Mouse (Mus musculus) brown adipose tissue, adult 24 weeks (tissue): Measurements from ENCODE around the gene Ascl4. TPM values are rescaled to one million over a fixed set of nuclear protein-coding genes. Genes with fewer than 3 reads are reported as not detected.

ENCODE experiments used
- H3K27ac ChIP-seq: fragments of 200-500 bp; replicated peaks from 2 replicates; pipeline ENCODE4 v1.5.1; 2012; ENCODE audit warnings: low read depth, mild to moderate bottlenecking, low read length
- H3K4me1 ChIP-seq: fragments of 200-500 bp; 2 replicates; pipeline ENCODE4 v1.6.1; 2012; ENCODE audit warnings: low read length, mixed read lengths; ENCODE audit not compliant: control insufficient read depth, insufficient read depth, insufficient read length
- H3K4me3 ChIP-seq: fragments of 200-500 bp; 2 replicates; pipeline ENCODE4 v1.5.1; 2012; ENCODE audit warnings: low read depth, mild to moderate bottlenecking, low read length, moderate library complexity; ENCODE audit not compliant: insufficient read depth
- polyA plus RNA-seq: library from polyadenylated mRNA; stranded (reverse); fragments of >200 nt; gene quantifications from 2 replicates; pipeline ENCODE4 v1.2.4, GENCODE M21; 2012; ENCODE audit not compliant: missing spikeins, insufficient read depth, insufficient read length

Gene Ascl4
- not detected in 2 replicates for polyA plus RNA-seq

- Histone ChIP-seq H3K27ac (no peak within 1 kb of the TSS), H3K4me1 (no peaks in the 10 kb centered on the region), H3K4me3 (peak within 1 kb of the TSS; percentile 60)
Measured at GRCm38 (mm10) chr10:85927676-85928445, at the start of gene Ascl4. Gene Ascl4, plus strand, starts transcription at chr10:85927681.

- Histone ChIP-seq H3K4me1 (no peaks in the 10 kb centered on the region), H3K4me3 (no peak overlapping the region), H3K27ac (no peak overlapping the region)
Measured at GRCm38 (mm10) chr10:85879886-85880486, 47.5 kb upstream of the Ascl4 start.

GRCm38 (mm10) chr10:85916498-85917309 is 10.8 kb upstream of the Ascl4 start, which contains the start of gene Prdm4:
Gene Prdm4, minus strand, starts transcription at chr10:85917142.
- Histone ChIP-seq H3K4me3 (peak within 1 kb of the TSS; percentile 99), H3K4me1 (no peaks in the 10 kb centered on the region), H3K27ac (0 out of 2 replicates have a peak within 1 kb of the TSS, but pooled peaks have one; percentile 2)

GRCm38 (mm10) chr10:85928499-85929207 is 1.2 kb downstream of the Ascl4 start:
- no peak overlapping the region for H3K27ac ChIP-seq
- H3K4me3 ChIP-seq = peak overlapping the region; percentile 60
- no peaks in the 10 kb centered on the region for H3K4me1 ChIP-seq

- Histone ChIP-seq H3K27ac (no peak overlapping the region), H3K4me1 (no peaks in the 10 kb centered on the region), H3K4me3 (no peak overlapping the region)
Measured at GRCm38 (mm10) chr10:85929208-85929591, 1.7 kb downstream of the Ascl4 start.

GRCm38 (mm10) chr10:85929962-85930361 is 2.5 kb downstream of the Ascl4 start:
- no peak overlapping the region for H3K4me3 ChIP-seq
- no peak overlapping the region for H3K27ac ChIP-seq
- H3K4me1 ChIP-seq = no peaks in the 10 kb centered on the region

- H3K27ac ChIP-seq = no peak overlapping the region
Measured at GRCm38 (mm10) chr10:85936280-85936965, 8.9 kb downstream of the Ascl4 start.

GRCm38 (mm10) chr10:85948483-85949196 is 21.2 kb downstream of the Ascl4 start:
- Histone ChIP-seq H3K4me1 (no peaks in the 10 kb centered on the region), H3K27ac (no peak overlapping the region), H3K4me3 (no peak overlapping the region)

More at GRCm38 (mm10) chr10:85936280-85936965, 8.9 kb downstream of the Ascl4 start:
- H3K4me3 ChIP-seq = no peak overlapping the region
- no peaks in the 10 kb centered on the region for H3K4me1 ChIP-seq

GRCm38 (mm10) chr10:85951765-85952443 is 24.4 kb downstream of the Ascl4 start:
- peaks cover 3% of the 10 kb centered on the region; the same call in 1 of the 2 replicates for H3K4me1 ChIP-seq
- no peak overlapping the region for H3K27ac ChIP-seq
- H3K4me3 ChIP-seq = no peak overlapping the region

- Histone ChIP-seq H3K4me1 (peaks cover 3% of the 10 kb centered on the region; the same call in 1 of the 2 replicates), H3K27ac (no peak overlapping the region), H3K4me3 (no peak overlapping the region)
Measured at GRCm38 (mm10) chr10:85953401-85953800, 25.9 kb downstream of the Ascl4 start.

- Histone ChIP-seq H3K4me3 (no peak overlapping the region), H3K4me1 (peaks cover 3% of the 10 kb centered on the region; the same call in 1 of the 2 replicates), H3K27ac (no peak overlapping the region)
Measured at GRCm38 (mm10) chr10:85954429-85954828, 26.9 kb downstream of the Ascl4 start.

- Histone ChIP-seq H3K4me1 (peaks cover 3% of the 10 kb centered on the region; the same call in 1 of the 2 replicates), H3K27ac (peak overlapping the region; percentile 53; the same call in 1 of the 2 replicates), H3K4me3 (peak overlapping the region; percentile 96)
Measured at GRCm38 (mm10) chr10:85956871-85957419, 29.5 kb downstream of the Ascl4 start.

GRCm38 (mm10) chr10:85957464-85957950 is 30.0 kb downstream of the Ascl4 start, which contains the start of gene Rtcb:
Gene Rtcb, minus strand, starts transcription at chr10:85957823.
- Histone ChIP-seq H3K27ac (peak within 1 kb of the TSS; percentile 53), H3K4me1 (peaks cover 3% of the 10 kb centered on the region; the same call in 1 of the 2 replicates), H3K4me3 (peak within 1 kb of the TSS; percentile 96)
